Comparison of ENCODE assay signal across 19 mouse cellular contexts in genomic region chr2:165458189-165458588, GRCm38 (mm10). TPM values are rescaled to one million over a fixed set of nuclear protein-coding genes. Genes with fewer than 3 reads are reported as not detected.
"Had no signal": no experiment of that assay in that cellular context is flagged by ENCODE, and none has a peak within 500 bp of the region (broad histone marks: within the 10 kb centered on the region; RNA-seq: fewer than 3 reads in every experiment).

No protein-coding gene starts in this region.

- H3K27ac ChIP-seq: intestine, embryonic 15.5 days; limb, embryonic 15.5 days; liver, embryonic 12.5 days; lung, embryonic 15.5 days; midbrain, embryonic 13.5 days; neural tube, embryonic 15.5 days had no signal

- H3K4me3 ChIP-seq: intestine, embryonic 15.5 days; limb, embryonic 15.5 days; liver, embryonic 12.5 days; lung, embryonic 15.5 days; midbrain, embryonic 13.5 days; myocyte; neural tube, embryonic 15.5 days had no signal

- DNase-seq: lung, postnatal 14 days; right cerebral cortex, adult 18-20 months; right cerebral cortex, postnatal 25 days; thymus, postnatal 36 days had no signal

- H3K4me2 ChIP-seq: intestine, embryonic 15.5 days; limb, embryonic 15.5 days; liver, embryonic 12.5 days; lung, embryonic 15.5 days; midbrain, embryonic 13.5 days; neural tube, embryonic 15.5 days had no signal

- H3K36me3 ChIP-seq: intestine, embryonic 15.5 days; limb, embryonic 15.5 days; liver, embryonic 12.5 days; lung, embryonic 15.5 days; midbrain, embryonic 13.5 days; neural tube, embryonic 15.5 days had no signal

- H3K9ac ChIP-seq: intestine, embryonic 15.5 days; limb, embryonic 15.5 days; liver, embryonic 12.5 days; lung, embryonic 15.5 days; midbrain, embryonic 13.5 days; neural tube, embryonic 15.5 days had no signal

- H3K9me3 ChIP-seq: intestine, embryonic 15.5 days; limb, embryonic 15.5 days; liver, embryonic 12.5 days; lung, embryonic 15.5 days; midbrain, embryonic 13.5 days; neural tube, embryonic 15.5 days had no signal

- H3K4me1 ChIP-seq: intestine, embryonic 15.5 days; limb, embryonic 15.5 days; liver, embryonic 12.5 days; lung, embryonic 15.5 days; neural tube, embryonic 15.5 days had no signal

- H3K27me3 ChIP-seq: intestine, embryonic 15.5 days; limb, embryonic 15.5 days; liver, embryonic 12.5 days; lung, embryonic 15.5 days; midbrain, embryonic 13.5 days; neural tube, embryonic 15.5 days had no signal

- ATAC-seq: hindbrain, embryonic 16.5 days; intestine, embryonic 15.5 days; liver, embryonic 12.5 days; midbrain, embryonic 13.5 days had no signal

RNA-seq across cellular contexts. Expression of gene Slc13a3, which starts 14.8 kb away (rescaled TPM):
- total RNA-seq: megakaryocyte-erythroid progenitor cell, adult 5-6 weeks had no signal
- polyA plus RNA-seq: limb, embryonic 11.5 days had no signal

RNA-seq across cellular contexts. Expression of gene Slc2a10, which starts 45.4 kb away (rescaled TPM):
- total RNA-seq: megakaryocyte-erythroid progenitor cell, adult 5-6 weeks had no signal

RNA-seq across cellular contexts. Expression of gene Ocstamp, which starts 58.0 kb away (rescaled TPM):
- total RNA-seq: layer of hippocampus, postnatal 25 days; left cerebral cortex, adult 8-10 months; left cerebral cortex, postnatal 25 days; megakaryocyte-erythroid progenitor cell, adult 5-6 weeks had no signal
- polyA plus RNA-seq: lung, embryonic 15.5 days; midbrain, embryonic 13.5 days; myocyte; neural tube, embryonic 11.5 days; thymus, postnatal 0 days had no signal
